Mouse (Mus musculus) MEL (cell line): ENCODE measurements at regions not wholly inside any gene's neighbourhood (a gene's known extent, or its start where the extent isn't known, plus 50 kb on each side); places are given as distances from the start of the nearest gene placed in this dataset.

Experiments used
- CTCF ChIP-seq, 3 experiments: IDR thresholded peaks in 2 of 3; conservative IDR thresholded peaks in 1 of 3; 2 replicates each; pipeline ENCODE4 v1.5.1; 2011 to 2012; ENCODE audit warnings: low read length in 3 of 3, low read depth in 2 of 3, mild to moderate bottlenecking in 2 of 3, improper control_type of control experiment in 1 of 3, inconsistent platforms in 1 of 3, mixed read lengths in 1 of 3, moderate library complexity in 1 of 3; ENCODE audit not compliant: control insufficient read depth in 1 of 3, insufficient read depth in 1 of 3, poor library complexity in 1 of 3, severe bottlenecking in 1 of 3
- E2F4 ChIP-seq: IDR thresholded peaks from 2 replicates; pipeline ENCODE4 v1.6.1; 2011; ENCODE audit warnings: low read depth, low read length, improper control_type of control experiment, borderline replicate concordance
- GABPA ChIP-seq: IDR thresholded peaks from 2 replicates; pipeline ENCODE4 v1.6.1; 2012; ENCODE audit warnings: low read depth, mild to moderate bottlenecking, inconsistent platforms, low read length, improper control_type of control experiment, moderate library complexity
- MAFK ChIP-seq: IDR thresholded peaks from 2 replicates; pipeline ENCODE4 v1.6.1; 2011; ENCODE audit warnings: low read depth, mild to moderate bottlenecking, low read length, improper control_type of control experiment, borderline replicate concordance
- MAZ ChIP-seq: IDR thresholded peaks from 2 replicates; pipeline ENCODE4 v1.6.1; 2012; ENCODE audit warnings: low read depth, mild to moderate bottlenecking, inconsistent platforms, low read length, improper control_type of control experiment
- NRF1 ChIP-seq: IDR thresholded peaks from 2 replicates; pipeline ENCODE4 v1.6.1; 2014; ENCODE audit warnings: low read depth, mild to moderate bottlenecking, inconsistent platforms, low read length, improper control_type of control experiment, moderate library complexity; ENCODE audit not compliant: poor library complexity, insufficient read depth, severe bottlenecking
- POLR2A ChIP-seq, 2 experiments: IDR thresholded peaks; 2 replicates each; pipeline ENCODE4 v1.6.1; 2011 to 2012; ENCODE audit warnings: low read length in 2 of 2, mild to moderate bottlenecking in 2 of 2, control low read depth in 1 of 2, improper control_type of control experiment in 1 of 2, low read depth in 1 of 2, moderate library complexity in 1 of 2; ENCODE audit not compliant: control insufficient read depth in 1 of 2, insufficient read depth in 1 of 2, poor library complexity in 1 of 2
- POLR2AphosphoS2 ChIP-seq: IDR thresholded peaks from 2 replicates; pipeline ENCODE4 v1.6.1; 2011; ENCODE audit warnings: low read length, improper control_type of control experiment

- TF ChIP-seq E2F4 (no peak), NRF1 (no peak), CTCF (IDR thresholded peaks at IDR 0.05 in 2 of 3, conservative IDR thresholded peaks at IDR 0.05 in 1 of 3; ENCODE audit: control insufficient read depth in 1 of 3, insufficient read depth in 1 of 3, low read depth in 2 of 3, low read length in 3 of 3, poor library complexity in 1 of 3, severe bottlenecking in 1 of 3) (no peak), POLR2A (IDR thresholded peaks at IDR 0.05; ENCODE audit: control insufficient read depth in 1 of 2, insufficient read depth in 1 of 2, low read depth in 1 of 2, low read length in 2 of 2, poor library complexity in 1 of 2) (no peak), MAFK (no peak), MAZ (no peak), POLR2AphosphoS2 (no peak), GABPA (no peak)
Measured at GRCm38 (mm10) chr13:72972165-72972564, 288.1 kb upstream of the Irx4 start.
